Mouse (Mus musculus): ENCODE results near the gene Pdcd5. TPM values are rescaled to one million over a fixed set of nuclear protein-coding genes. Genes with fewer than 3 reads are reported as not detected.

Gene Pdcd5
- polyA plus RNA-seq (2015; fragmentation: Nextera tagmentation; extraction: Ambion mirVana) = 99.7 and 102 TPM in 2 replicates

DNA sequence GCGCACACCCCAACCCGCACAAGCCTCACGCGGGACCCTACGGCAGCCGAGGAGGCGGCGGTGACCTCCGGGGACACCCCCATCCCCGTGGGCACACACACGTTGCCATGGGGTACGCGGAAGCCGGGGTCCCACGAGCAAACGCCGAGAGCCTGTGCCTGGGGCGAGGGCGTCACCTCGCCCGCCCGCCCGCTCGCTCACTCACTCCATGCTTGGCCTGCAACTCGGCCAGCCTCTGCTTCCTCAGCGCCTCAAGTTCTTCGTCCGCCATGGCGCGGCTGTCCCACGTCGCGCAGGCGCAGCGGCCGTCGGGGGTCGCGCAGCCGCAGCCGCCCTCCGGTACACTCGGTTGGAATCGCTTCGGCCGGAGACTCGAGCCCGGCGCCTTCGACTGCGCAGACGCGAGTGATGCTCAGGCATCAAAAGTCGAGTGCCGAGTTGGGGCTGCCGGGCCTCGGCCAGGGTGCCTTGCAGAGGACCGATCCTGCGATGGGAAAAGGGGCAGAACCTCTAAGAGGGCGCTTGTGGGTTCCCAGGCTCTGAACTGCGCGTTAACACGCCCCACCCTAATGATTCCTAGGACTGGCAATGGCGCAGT, at the start of gene Pdcd5:
Pdcd5 (minus strand) TSS at position 421 of the 598 bp plus-strand sequence.
- under 1% methylated on average over 64 of the region's 64 CpGs for whole genome bisulfite sequencing (ENCODE audit: insufficient replicate concordance)
- peaks cover 32% of the 10 kb centered on the region for H3K36me3 ChIP-seq (replicated peaks)
- peaks cover 4% of the 10 kb centered on the region; the same call in 1 of the 2 replicates for H3K27me3 ChIP-seq
- H3K9me3 ChIP-seq (replicated peaks) = no peaks in the 10 kb centered on the region
- H3K4me2 ChIP-seq = peak within 1 kb of the TSS; percentile 85
- peak; percentile 83 for ATAC-seq (ENCODE audit: insufficient read depth)
- peak within 1 kb of the TSS; percentile 86 for H3K9ac ChIP-seq
- H3K4me3 ChIP-seq (replicated peaks) = peak within 1 kb of the TSS; percentile 84
- peaks cover 38% of the 10 kb centered on the region for H3K4me1 ChIP-seq (replicated peaks)
- peak within 1 kb of the TSS; percentile 56 for H3K27ac ChIP-seq (replicated peaks)

DNA sequence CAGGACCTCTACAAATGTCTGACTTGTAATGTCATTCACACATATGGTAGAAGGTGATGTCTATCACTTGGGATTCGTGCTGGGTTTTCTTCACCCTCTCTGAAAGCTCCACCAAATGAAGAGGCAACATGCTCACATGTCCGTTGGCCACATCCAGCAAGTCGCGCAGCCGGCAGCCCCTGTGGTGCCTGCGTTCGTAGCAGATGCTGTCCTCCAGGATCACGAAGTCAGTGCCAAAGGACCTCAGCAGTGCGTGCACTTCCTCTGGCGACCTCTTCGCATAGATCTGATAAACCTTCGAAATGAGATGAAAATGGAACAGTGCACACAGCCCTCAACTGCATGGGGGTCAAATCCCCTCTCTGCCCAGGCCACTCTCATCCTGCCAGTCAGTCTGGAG, 45.3 kb upstream of the Pdcd5 start:
- 76% methylated on average over 12 of the region's 12 CpGs for WGBS (ENCODE audit: insufficient replicate concordance)
- no peaks in the 10 kb centered on the region for H3K9me3 ChIP-seq (replicated peaks)
- no peak overlapping the region for H3K4me2 ChIP-seq
- no peak for ATAC-seq (ENCODE audit: insufficient read depth)
- H3K4me3 ChIP-seq (replicated peaks) = no peak overlapping the region
- no peak overlapping the region for H3K9ac ChIP-seq
- no peaks in the 10 kb centered on the region for H3K27me3 ChIP-seq
- H3K36me3 ChIP-seq (replicated peaks) = no peaks in the 10 kb centered on the region
- H3K4me1 ChIP-seq (replicated peaks) = 0 out of 2 replicates have a peak, but pooled peaks cover under 1% of the 10 kb centered on the region
- no peak overlapping the region for H3K27ac ChIP-seq (replicated peaks)

- H3K9me3 ChIP-seq (replicated peaks) = no peaks in the 10 kb centered on the region
- 69% methylated on average over 14 of the region's 14 CpGs for WGBS (ENCODE audit: insufficient replicate concordance)
- H3K4me3 ChIP-seq (replicated peaks) = no peak overlapping the region
- no peak for ATAC-seq (ENCODE audit: insufficient read depth)
- H3K4me2 ChIP-seq = no peak overlapping the region
- no peaks in the 10 kb centered on the region for H3K27me3 ChIP-seq
- H3K27ac ChIP-seq (replicated peaks) = no peak overlapping the region
- H3K9ac ChIP-seq = no peak overlapping the region
- 0 out of 2 replicates have a peak, but pooled peaks cover 5% of the 10 kb centered on the region for H3K4me1 ChIP-seq (replicated peaks)
- no peaks in the 10 kb centered on the region for H3K36me3 ChIP-seq (replicated peaks)
These were observed 44.8 kb upstream of the Pdcd5 start for GRCm38 (mm10) chr7:35692117-35692516.

DNA sequence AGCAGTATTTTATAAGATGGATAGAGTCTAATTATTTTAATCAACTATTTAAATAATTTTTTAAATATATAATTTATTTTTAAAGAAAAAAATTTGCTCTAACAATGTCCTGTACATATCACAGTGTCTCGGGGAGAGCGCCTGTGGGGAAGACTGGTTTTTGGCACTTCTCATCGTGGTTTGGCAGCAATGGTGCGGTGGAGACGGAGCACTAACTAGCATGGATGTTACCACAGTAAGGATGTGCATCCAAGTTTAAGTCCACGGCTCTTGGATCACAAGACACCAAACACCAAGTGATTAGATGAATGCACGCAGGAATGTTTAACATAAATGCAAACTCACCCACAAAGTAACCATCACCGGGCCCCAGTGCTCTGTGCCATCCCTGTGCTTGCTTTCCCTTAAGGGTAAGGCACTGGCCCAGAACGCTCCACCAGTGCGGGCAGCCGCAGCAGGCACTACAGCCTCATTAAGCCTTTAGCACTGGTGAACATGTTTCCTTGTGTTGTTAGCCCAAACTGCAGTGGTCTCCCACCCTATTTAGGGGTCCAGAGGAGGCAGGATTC, 41.5 kb upstream of the Pdcd5 start:
- no peak overlapping the region for H3K4me3 ChIP-seq (replicated peaks)
- no peak overlapping the region for H3K9ac ChIP-seq
- ATAC-seq (ENCODE audit: insufficient read depth) = no peak
- no peak overlapping the region for H3K4me2 ChIP-seq
- 0 out of 2 replicates have a peak, but pooled peaks cover 7% of the 10 kb centered on the region for H3K4me1 ChIP-seq (replicated peaks)
- H3K27ac ChIP-seq (replicated peaks) = no peak overlapping the region
- 82% methylated on average over 11 of the region's 11 CpGs for WGBS (ENCODE audit: insufficient replicate concordance)
- no peaks in the 10 kb centered on the region for H3K36me3 ChIP-seq (replicated peaks)
- H3K9me3 ChIP-seq (replicated peaks) = no peaks in the 10 kb centered on the region
- no peaks in the 10 kb centered on the region for H3K27me3 ChIP-seq

GRCm38 (mm10) chr7:35688276-35688675, 41.0 kb upstream of the Pdcd5 start:
- 69% methylated on average over 9 of the region's 9 CpGs for WGBS (ENCODE audit: insufficient replicate concordance)
- no peaks in the 10 kb centered on the region for H3K27me3 ChIP-seq
- no peaks in the 10 kb centered on the region for H3K36me3 ChIP-seq (replicated peaks)
- H3K4me2 ChIP-seq = no peak overlapping the region
- H3K4me1 ChIP-seq (replicated peaks) = 0 out of 2 replicates have a peak, but pooled peaks cover 7% of the 10 kb centered on the region
- ATAC-seq (ENCODE audit: insufficient read depth) = no peak
- no peak overlapping the region for H3K9ac ChIP-seq
- H3K4me3 ChIP-seq (replicated peaks) = no peak overlapping the region
- no peaks in the 10 kb centered on the region for H3K9me3 ChIP-seq (replicated peaks)
- H3K27ac ChIP-seq (replicated peaks) = no peak overlapping the region

GRCm38 (mm10) chr7:35687229-35687628, 39.9 kb upstream of the Pdcd5 start:
- H3K4me1 ChIP-seq (replicated peaks) = 0 out of 2 replicates have a peak, but pooled peaks cover 7% of the 10 kb centered on the region
- ATAC-seq (ENCODE audit: insufficient read depth) = no peak
- H3K9ac ChIP-seq = no peak overlapping the region
- no peaks in the 10 kb centered on the region for H3K27me3 ChIP-seq
- H3K4me2 ChIP-seq = peak overlapping the region; percentile 51
- no peaks in the 10 kb centered on the region for H3K36me3 ChIP-seq (replicated peaks)
- WGBS (ENCODE audit: insufficient replicate concordance) = 33% methylated on average over 10 of the region's 10 CpGs
- H3K9me3 ChIP-seq (replicated peaks) = no peaks in the 10 kb centered on the region
- H3K4me3 ChIP-seq (replicated peaks) = no peak overlapping the region
- H3K27ac ChIP-seq (replicated peaks) = no peak overlapping the region

DNA sequence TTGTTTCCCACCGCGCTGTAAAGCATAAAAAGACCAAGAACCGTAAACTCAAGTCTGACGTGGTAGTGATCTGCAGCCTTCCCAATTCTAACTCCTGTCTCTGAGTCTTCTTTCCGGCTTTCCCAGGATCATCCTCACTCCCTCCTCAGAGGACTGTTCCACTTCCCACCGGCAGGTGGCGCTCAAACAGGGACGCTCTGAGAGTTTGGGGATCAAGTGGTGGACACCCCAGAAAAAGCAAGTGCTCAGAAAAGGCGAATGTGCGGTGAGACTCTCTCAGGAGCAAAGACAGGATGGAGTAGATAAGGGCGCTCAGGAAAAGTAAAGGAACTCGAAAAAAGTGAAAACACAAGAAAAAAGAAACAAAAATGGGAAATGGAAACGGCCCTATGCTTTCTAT, 39.4 kb upstream of the Pdcd5 start:
- H3K4me2 ChIP-seq = peak overlapping the region; percentile 51
- 0 out of 2 replicates have a peak, but pooled peaks cover 7% of the 10 kb centered on the region for H3K4me1 ChIP-seq (replicated peaks)
- no peak overlapping the region for H3K9ac ChIP-seq
- H3K36me3 ChIP-seq (replicated peaks) = no peaks in the 10 kb centered on the region
- no peak overlapping the region for H3K27ac ChIP-seq (replicated peaks)
- WGBS (ENCODE audit: insufficient replicate concordance) = 19% methylated on average over 13 of the region's 13 CpGs
- ATAC-seq (ENCODE audit: insufficient read depth) = no peak
- no peaks in the 10 kb centered on the region for H3K9me3 ChIP-seq (replicated peaks)
- H3K4me3 ChIP-seq (replicated peaks) = no peak overlapping the region
- no peaks in the 10 kb centered on the region for H3K27me3 ChIP-seq

DNA sequence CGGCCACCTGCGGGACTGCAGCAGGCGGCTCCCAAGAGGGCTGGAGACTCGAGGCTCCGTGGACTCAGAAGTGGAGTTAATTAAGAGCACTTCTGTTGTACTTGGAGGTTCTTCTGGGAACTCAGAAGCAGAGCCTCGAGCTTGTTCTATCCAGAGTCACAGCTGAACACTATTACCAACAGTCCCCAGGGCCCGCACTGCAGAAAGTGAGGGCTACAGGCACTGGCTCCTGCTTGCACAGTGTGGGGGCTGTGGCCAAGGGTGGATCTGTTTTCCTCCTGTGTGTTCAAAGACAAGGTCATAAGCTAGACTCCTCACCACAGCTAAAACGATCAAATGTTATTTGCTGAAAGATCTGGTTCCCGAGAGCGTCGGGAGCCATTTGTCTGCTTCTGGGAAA, 38.9 kb upstream of the Pdcd5 start:
- Histone ChIP-seq H3K9me3 (replicated peaks) (no peaks in the 10 kb centered on the region), H3K27ac (replicated peaks) (no peak overlapping the region), H3K4me1 (replicated peaks) (0 out of 2 replicates have a peak, but pooled peaks cover 7% of the 10 kb centered on the region), H3K27me3 (no peaks in the 10 kb centered on the region), H3K4me2 (no peak overlapping the region), H3K9ac (no peak overlapping the region), H3K36me3 (replicated peaks) (no peaks in the 10 kb centered on the region), H3K4me3 (replicated peaks) (no peak overlapping the region)
- WGBS (ENCODE audit: insufficient replicate concordance) = 49% methylated on average over 11 of the region's 11 CpGs
- no peak for ATAC-seq (ENCODE audit: insufficient read depth)

- Histone ChIP-seq H3K9ac (no peak overlapping the region), H3K4me1 (replicated peaks) (0 out of 2 replicates have a peak, but pooled peaks cover 7% of the 10 kb centered on the region), H3K4me2 (no peak overlapping the region), H3K9me3 (replicated peaks) (no peaks in the 10 kb centered on the region), H3K27me3 (no peaks in the 10 kb centered on the region), H3K27ac (replicated peaks) (no peak overlapping the region), H3K4me3 (replicated peaks) (no peak overlapping the region), H3K36me3 (replicated peaks) (no peaks in the 10 kb centered on the region)
- WGBS (ENCODE audit: insufficient replicate concordance) = 58% methylated on average over 6 of the region's 6 CpGs
- no peak for ATAC-seq (ENCODE audit: insufficient read depth)
These were observed 36.2 kb upstream of the Pdcd5 start for GRCm38 (mm10) chr7:35683409-35684122.

- 51% methylated on average over 3 of the region's 3 CpGs for WGBS (ENCODE audit: insufficient replicate concordance)
- H3K4me2 ChIP-seq = no peak overlapping the region
- no peaks in the 10 kb centered on the region for H3K9me3 ChIP-seq (replicated peaks)
- H3K4me1 ChIP-seq (replicated peaks) = no peaks in the 10 kb centered on the region
- H3K4me3 ChIP-seq (replicated peaks) = no peak overlapping the region
- no peaks in the 10 kb centered on the region for H3K27me3 ChIP-seq
- ATAC-seq (ENCODE audit: insufficient read depth) = no peak
- H3K27ac ChIP-seq (replicated peaks) = no peak overlapping the region
- no peak overlapping the region for H3K9ac ChIP-seq
- no peaks in the 10 kb centered on the region for H3K36me3 ChIP-seq (replicated peaks)
These were observed 34.2 kb upstream of the Pdcd5 start for GRCm38 (mm10) chr7:35681559-35681958.

DNA sequence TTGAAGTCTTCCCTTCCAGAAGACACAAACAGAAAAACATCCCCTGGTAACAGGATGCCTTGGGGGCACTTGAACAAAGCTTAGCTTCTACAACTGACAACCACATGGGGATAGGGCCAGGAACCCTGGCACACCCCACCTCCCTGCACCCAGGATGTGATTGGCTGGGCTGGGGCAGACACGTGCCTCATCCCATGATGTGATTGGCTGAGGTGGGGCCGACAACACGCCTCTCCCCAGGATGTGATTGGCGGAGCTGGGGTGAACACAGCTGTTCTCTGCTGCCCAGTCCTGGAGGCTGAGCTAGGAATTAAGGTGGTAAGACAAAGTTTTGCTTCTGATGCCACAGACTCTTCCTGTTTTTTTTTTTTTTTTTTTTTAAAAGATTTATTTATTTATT, 31.7 kb upstream of the Pdcd5 start:
- no peak overlapping the region for H3K9ac ChIP-seq
- no peak overlapping the region for H3K4me3 ChIP-seq (replicated peaks)
- ATAC-seq (ENCODE audit: insufficient read depth) = no peak
- no peaks in the 10 kb centered on the region for H3K27me3 ChIP-seq
- no peaks in the 10 kb centered on the region for H3K9me3 ChIP-seq (replicated peaks)
- H3K4me1 ChIP-seq (replicated peaks) = no peaks in the 10 kb centered on the region
- 69% methylated on average over 4 of the region's 4 CpGs for WGBS (ENCODE audit: insufficient replicate concordance)
- H3K27ac ChIP-seq (replicated peaks) = no peak overlapping the region
- no peaks in the 10 kb centered on the region for H3K36me3 ChIP-seq (replicated peaks)
- no peak overlapping the region for H3K4me2 ChIP-seq

Measured in liver, embryonic 15.5 days (tissue).